In the genomic region with DNA sequence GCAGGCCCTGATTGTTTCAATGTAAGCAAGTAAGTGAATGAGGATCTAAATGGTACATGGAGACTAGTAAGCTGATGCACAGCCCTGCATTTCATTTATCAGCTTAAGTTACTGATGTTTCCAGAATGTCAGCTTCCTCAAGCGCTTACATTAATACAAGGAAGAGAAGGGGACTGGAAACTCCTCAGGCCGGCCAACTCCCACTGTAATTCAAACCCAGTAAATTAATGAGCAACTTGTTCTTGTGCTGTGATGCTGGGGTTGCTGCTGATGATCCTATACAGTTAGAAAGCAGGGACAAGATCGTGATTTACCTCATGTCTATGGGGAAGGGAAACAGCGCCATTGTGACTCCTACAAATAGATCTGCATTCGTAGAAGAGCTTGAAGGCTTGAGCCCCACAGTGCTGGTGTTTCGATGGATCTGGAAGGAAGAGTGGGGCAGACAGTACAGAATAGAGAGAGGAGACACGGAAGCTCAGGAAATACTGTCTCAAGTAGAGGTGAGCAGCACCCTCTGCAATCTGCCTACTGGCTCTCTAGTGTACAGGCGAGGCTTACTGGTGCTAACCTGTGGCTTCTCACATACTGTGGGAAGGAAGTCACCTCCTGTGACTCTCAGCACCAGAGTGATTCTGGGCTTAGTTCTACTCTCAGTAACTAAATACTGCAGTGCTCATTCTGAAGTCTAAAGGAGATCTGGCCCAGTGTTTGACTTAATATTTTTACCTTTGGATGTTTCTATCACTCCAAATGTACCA, we compare ENCODE assay signal across 31 mouse cellular contexts. TPM values are rescaled to one million over a fixed set of nuclear protein-coding genes. Genes with fewer than 3 reads are reported as not detected.
DNase-seq lines count a peak whose midpoint lies in the region; ATAC-seq and TF ChIP-seq lines count a peak whose summit lies in the region.
"Had no signal": no experiment of that assay in that cellular context is flagged by ENCODE, and none has a peak within 500 bp of the region (broad histone marks: within the 10 kb centered on the region; RNA-seq: fewer than 3 reads in every experiment).

No protein-coding gene starts in this region.

- no peaks in the 10 kb centered on the region for H3K36me3 ChIP-seq in kidney, postnatal 0 days (ENCODE audit: insufficient read depth, low read length)
- H3K36me3 ChIP-seq in embryonic facial prominence, embryonic 10.5 days (replicated peaks), result no peaks in the 10 kb centered on the region
- H3K36me3 ChIP-seq: embryonic facial prominence, embryonic 15.5 days; forebrain, embryonic 12.5 days; heart, embryonic 10.5 days; hindbrain, embryonic 12.5 days; limb, embryonic 12.5 days; liver, embryonic 15.5 days; lung, embryonic 15.5 days; stomach, embryonic 15.5 days had no signal

- no peak overlapping the region for H3K27ac ChIP-seq in kidney, postnatal 0 days
- H3K27ac ChIP-seq in embryonic facial prominence, embryonic 10.5 days (replicated peaks), result no peak overlapping the region
- H3K27ac ChIP-seq: embryonic facial prominence, embryonic 15.5 days; forebrain, embryonic 12.5 days; heart, embryonic 10.5 days; hindbrain, embryonic 12.5 days; hindbrain, postnatal 0 days; limb, embryonic 12.5 days; liver, embryonic 15.5 days; lung, embryonic 15.5 days; stomach, embryonic 15.5 days had no signal

- TF ChIP-seq CTCF in kidney, postnatal 0 days (IDR thresholded peaks at IDR 0.05; ENCODE audit: low read depth), result no peak

- H3K4me3 ChIP-seq in kidney, postnatal 0 days (replicated peaks; ENCODE audit: low read depth, low read length), result no peak overlapping the region
- H3K4me3 ChIP-seq in embryonic facial prominence, embryonic 10.5 days, result no peak overlapping the region
- H3K4me3 ChIP-seq: embryonic facial prominence, embryonic 15.5 days; forebrain, embryonic 12.5 days; heart, embryonic 10.5 days; hindbrain, embryonic 12.5 days; limb, embryonic 12.5 days; liver, embryonic 15.5 days; lung, embryonic 15.5 days; myocyte; stomach, embryonic 15.5 days had no signal

- no peak for ATAC-seq in kidney, postnatal 0 days (replicated peaks; ENCODE audit: low FRiP score, low read depth)
- ATAC-seq in CD4-positive, CD25-positive, alpha-beta regulatory T cell, adult 4 months, result peak; percentile 72
- ATAC-seq: hindbrain, postnatal 0 days; intestine, postnatal 0 days; midbrain, embryonic 16.5 days; Patski had no signal

- no peak overlapping the region for H3K9ac ChIP-seq in kidney, postnatal 0 days (ENCODE audit: low read depth, low read length)
- H3K9ac ChIP-seq: embryonic facial prominence, embryonic 15.5 days; forebrain, embryonic 12.5 days; hindbrain, embryonic 12.5 days; limb, embryonic 12.5 days; liver, embryonic 15.5 days; lung, embryonic 15.5 days; stomach, embryonic 15.5 days had no signal

- DNase-seq in kidney, postnatal 0 days (ENCODE audit: low spot score), result peak; percentile 65
- no peak for DNase-seq in kidney, adult 11 months
- DNase-seq in induced T-regulatory cell, adult 2 months (ENCODE audit: low read depth), result peak; percentile 15
- DNase-seq in natural killer cell, adult 2 months (ENCODE audit: low spot score in 2 of 2), result peak; percentile 48 to 60
- DNase-seq in left cerebral cortex, postnatal 14 days (ENCODE audit: low spot score in 2 of 2), result no peak
- no peak for DNase-seq in urinary bladder, adult 18-20 months (ENCODE audit: low spot score in 2 of 2)
- no peak for DNase-seq in embryonic facial prominence, embryonic 10.5 days (ENCODE audit: low spot score)
- DNase-seq: adrenal gland, postnatal 25 days; cerebellum, adult 11-12 months; cerebellum, postnatal 10 days; gastrocnemius, postnatal 10 days; heart, postnatal 36 days; kidney, postnatal 14 days; layer of hippocampus, adult 9-11 months; right cerebral cortex, postnatal 25 days; thymus, postnatal 36 days had no signal

- 64% methylated on average over 8 of the region's 8 CpGs for WGBS in kidney, postnatal 0 days
- WGBS in embryonic facial prominence, embryonic 10.5 days, result 95% methylated on average over 8 of the region's 8 CpGs

- intact Hi-C loops in left cerebral cortex, postnatal 14 days (cut with DNase I), result no loop called here

- no peak overlapping the region for H3K4me2 ChIP-seq in kidney, postnatal 0 days (ENCODE audit: low read length)
- H3K4me2 ChIP-seq: embryonic facial prominence, embryonic 15.5 days; forebrain, embryonic 12.5 days; hindbrain, embryonic 12.5 days; limb, embryonic 12.5 days; liver, embryonic 15.5 days; lung, embryonic 15.5 days; midbrain, embryonic 11.5 days; stomach, embryonic 15.5 days had no signal

- no peaks in the 10 kb centered on the region for H3K9me3 ChIP-seq in kidney, postnatal 0 days (replicated peaks; ENCODE audit: low read length)
- no peaks in the 10 kb centered on the region for H3K9me3 ChIP-seq in embryonic facial prominence, embryonic 10.5 days
- H3K9me3 ChIP-seq: embryonic facial prominence, embryonic 15.5 days; forebrain, embryonic 12.5 days; heart, embryonic 10.5 days; hindbrain, embryonic 12.5 days; limb, embryonic 12.5 days; liver, embryonic 15.5 days; lung, embryonic 15.5 days; stomach, embryonic 15.5 days had no signal

- no peaks in the 10 kb centered on the region for H3K4me1 ChIP-seq in kidney, postnatal 0 days (replicated peaks; ENCODE audit: insufficient read depth, low read length)
- no peaks in the 10 kb centered on the region; the same call in 1 of the 2 replicates for H3K4me1 ChIP-seq in embryonic facial prominence, embryonic 10.5 days
- H3K4me1 ChIP-seq: liver, embryonic 15.5 days; stomach, embryonic 15.5 days had no signal

- no peaks in the 10 kb centered on the region for H3K27me3 ChIP-seq in kidney, postnatal 0 days (ENCODE audit: insufficient read depth, low read length)
- no peaks in the 10 kb centered on the region for H3K27me3 ChIP-seq in embryonic facial prominence, embryonic 10.5 days (replicated peaks; ENCODE audit: low read depth, poor library complexity, severe bottlenecking)
- H3K27me3 ChIP-seq: embryonic facial prominence, embryonic 15.5 days; forebrain, embryonic 12.5 days; hindbrain, embryonic 12.5 days; limb, embryonic 12.5 days; liver, embryonic 15.5 days; lung, embryonic 15.5 days; Patski; stomach, embryonic 15.5 days had no signal

RNA-seq across cellular contexts. Expression of a gene that starts 21.0 kb away (rescaled TPM):
- 12.9 and 15.2 TPM in 2 replicates for polyA plus RNA-seq in kidney, postnatal 0 days (2015; fragmentation: Nextera tagmentation; extraction: Ambion mirVana)
- polyA plus RNA-seq in CD4-positive, CD25-positive, alpha-beta regulatory T cell, adult 4 months (2017; shearing (Covaris generic)), result 10 to 100 TPM; 18.5 to 25.4 TPM
- total RNA-seq in left cerebral cortex, postnatal 14 days (2021), result 10 to 100 TPM; 88.7 to 97.8 TPM
- polyA plus RNA-seq in embryonic facial prominence, embryonic 10.5 days (2016; fragmentation: Nextera tagmentation; extraction: Ambion mirVana), result 20.8 and 21.6 TPM in 2 replicates

Comparison
In these comparisons a context has a peak if more than half of its experiments do, and no peak if none do; other contexts are left out.
1. DNase-seq: peak in kidney, postnatal 0 days (single experiment), induced T-regulatory cell, adult 2 months (single experiment) and natural killer cell, adult 2 months (2 of 2); none in kidney, adult 11 months (single experiment), left cerebral cortex, postnatal 14 days (0 of 2), urinary bladder, adult 18-20 months (0 of 2) and embryonic facial prominence, embryonic 10.5 days (single experiment).